ENCODE assay signal across 9 mouse cellular contexts in the genomic region with DNA sequence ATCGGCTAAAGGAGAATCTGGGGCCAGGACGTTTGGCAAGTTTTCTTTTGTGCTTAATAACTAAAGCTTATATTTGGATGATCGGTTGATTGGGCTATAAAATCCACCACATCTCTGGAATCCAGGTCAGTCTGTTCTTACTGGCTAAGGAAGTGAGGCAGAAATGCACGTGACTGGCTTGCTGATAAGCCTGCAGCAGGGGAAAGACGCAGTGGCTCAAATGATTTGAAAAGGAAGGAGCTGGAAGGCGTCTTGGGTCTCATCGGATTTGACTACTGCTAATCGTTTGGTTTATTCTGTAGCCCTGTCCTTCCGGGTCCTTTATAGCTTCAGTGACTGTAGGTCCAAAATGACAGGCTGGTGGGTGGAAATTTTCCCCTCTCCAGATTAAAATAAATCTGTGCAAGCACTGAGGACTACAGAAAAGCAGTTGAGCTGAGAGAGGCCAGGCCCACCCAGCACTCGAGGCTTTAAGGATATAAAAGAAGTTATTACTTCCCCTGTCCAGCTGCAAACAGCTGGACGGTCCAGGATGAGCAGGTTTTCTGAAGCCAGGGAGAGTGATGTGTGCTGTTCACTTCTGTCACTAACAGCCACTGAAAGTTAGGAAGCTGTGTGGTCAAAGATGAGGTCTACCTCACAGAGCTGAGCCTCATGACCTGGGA. TPM values are rescaled to one million over a fixed set of nuclear protein-coding genes. Genes with fewer than 3 reads are reported as not detected.
DNase-seq lines count a peak whose midpoint lies in the region; ATAC-seq and TF ChIP-seq lines count a peak whose summit lies in the region.
"Had no signal": no experiment of that assay in that cellular context is flagged by ENCODE, and none has a peak within 500 bp of the region (broad histone marks: within the 10 kb centered on the region; RNA-seq: fewer than 3 reads in every experiment).

No protein-coding gene starts in this region.

- TF ChIP-seq CTCF in liver, postnatal 0 days (IDR thresholded peaks at IDR 0.05; ENCODE audit: low read depth): no peak

- WGBS in forebrain, embryonic 12.5 days: 54% methylated on average over 11 of the region's 11 CpGs
- 78% methylated on average over 11 of the region's 11 CpGs for WGBS in forebrain, embryonic 10.5 days
- 68% methylated on average over 11 of the region's 11 CpGs for WGBS in hindbrain, embryonic 12.5 days
- 40% methylated on average over 11 of the region's 11 CpGs for WGBS in midbrain, embryonic 15.5 days
- WGBS in liver, postnatal 0 days (ENCODE audit: insufficient replicate concordance): 52% methylated on average over 11 of the region's 11 CpGs

- no peak overlapping the region; the same call in 1 of the 2 replicates for H3K9ac ChIP-seq in forebrain, embryonic 12.5 days
- no peak overlapping the region for H3K9ac ChIP-seq in hindbrain, embryonic 12.5 days
- H3K9ac ChIP-seq in midbrain, embryonic 15.5 days: 0 out of 2 replicates have a peak overlapping the region, but pooled peaks have one; percentile 8
- no peak overlapping the region for H3K9ac ChIP-seq in liver, postnatal 0 days (replicated peaks)
- H3K9ac ChIP-seq: liver, embryonic 14.5 days had no signal

- H3K36me3 ChIP-seq in forebrain, embryonic 12.5 days (replicated peaks): no peaks in the 10 kb centered on the region
- H3K36me3 ChIP-seq in forebrain, embryonic 10.5 days (replicated peaks): no peaks in the 10 kb centered on the region
- H3K36me3 ChIP-seq in hindbrain, embryonic 12.5 days: no peaks in the 10 kb centered on the region
- H3K36me3 ChIP-seq in midbrain, embryonic 15.5 days (replicated peaks): no peaks in the 10 kb centered on the region
- no peaks in the 10 kb centered on the region for H3K36me3 ChIP-seq in liver, postnatal 0 days (replicated peaks; ENCODE audit: insufficient read depth, low read length)

- peak overlapping the region; percentile 66 for H3K27ac ChIP-seq in forebrain, embryonic 12.5 days
- H3K27ac ChIP-seq in forebrain, embryonic 10.5 days: no peak overlapping the region; the same call in 1 of the 2 replicates
- H3K27ac ChIP-seq in hindbrain, embryonic 12.5 days: peak overlapping the region; percentile 57
- peak overlapping the region; percentile 65 for H3K27ac ChIP-seq in midbrain, embryonic 15.5 days
- H3K27ac ChIP-seq in liver, postnatal 0 days (ENCODE audit: low read depth): no peak overlapping the region
- H3K27ac ChIP-seq: liver, embryonic 14.5 days had no signal

- peaks cover 29% of the 10 kb centered on the region for H3K4me1 ChIP-seq in forebrain, embryonic 12.5 days
- H3K4me1 ChIP-seq in forebrain, embryonic 10.5 days: peaks cover 21% of the 10 kb centered on the region
- H3K4me1 ChIP-seq in hindbrain, embryonic 12.5 days: peaks cover 20% of the 10 kb centered on the region
- peaks cover 34% of the 10 kb centered on the region for H3K4me1 ChIP-seq in midbrain, embryonic 15.5 days
- H3K4me1 ChIP-seq in liver, postnatal 0 days (ENCODE audit: insufficient read depth): no peaks in the 10 kb centered on the region

- no peak for TF ChIP-seq EP300 in liver, postnatal 0 days (IDR thresholded peaks at IDR 0.05; ENCODE audit: low read depth)

- no peaks in the 10 kb centered on the region for H3K27me3 ChIP-seq in forebrain, embryonic 12.5 days
- no peaks in the 10 kb centered on the region for H3K27me3 ChIP-seq in forebrain, embryonic 10.5 days (ENCODE audit: poor library complexity, severe bottlenecking)
- no peaks in the 10 kb centered on the region for H3K27me3 ChIP-seq in hindbrain, embryonic 12.5 days
- H3K27me3 ChIP-seq in midbrain, embryonic 15.5 days (replicated peaks): no peaks in the 10 kb centered on the region
- H3K27me3 ChIP-seq in liver, postnatal 0 days (ENCODE audit: insufficient read depth, low read length): no peaks in the 10 kb centered on the region

- no peak overlapping the region for H3K4me3 ChIP-seq in forebrain, embryonic 12.5 days (replicated peaks)
- no peak overlapping the region for H3K4me3 ChIP-seq in forebrain, embryonic 10.5 days
- no peak overlapping the region for H3K4me3 ChIP-seq in hindbrain, embryonic 12.5 days
- H3K4me3 ChIP-seq in midbrain, embryonic 15.5 days: no peak overlapping the region
- no peak overlapping the region for H3K4me3 ChIP-seq in liver, postnatal 0 days (ENCODE audit: low read depth, low read length)

- peak; percentile 77; the same call in 1 of the 2 replicates for ATAC-seq in forebrain, embryonic 12.5 days (ENCODE audit: low FRiP score)
- no peak for ATAC-seq in hindbrain, embryonic 12.5 days (ENCODE audit: low FRiP score)
- peak; percentile 78 for ATAC-seq in midbrain, embryonic 15.5 days (replicated peaks)
- no peak for ATAC-seq in megakaryocyte progenitor cell, adult 5-6 weeks (replicated peaks; ENCODE audit: poor library complexity)
- ATAC-seq in liver, postnatal 0 days: no peak

- no peak overlapping the region for H3K4me2 ChIP-seq in forebrain, embryonic 12.5 days
- H3K4me2 ChIP-seq in hindbrain, embryonic 12.5 days (replicated peaks): no peak overlapping the region
- peak overlapping the region; percentile 1; the same call in 1 of the 2 replicates for H3K4me2 ChIP-seq in midbrain, embryonic 15.5 days
- H3K4me2 ChIP-seq in liver, postnatal 0 days (ENCODE audit: low read depth, low read length): no peak overlapping the region

- DNase-seq in forebrain, embryonic 10.5 days (ENCODE audit: extremely low spot score, low spot score): no peak
- peak; percentile 63 for DNase-seq in Muller cell, postnatal 12 days (ENCODE audit: inconsistent ontology term)
- no peak for DNase-seq in liver, postnatal 0 days
- no peak for DNase-seq in natural killer cell, adult 2 months (ENCODE audit: low spot score in 2 of 2)

- no peaks in the 10 kb centered on the region for H3K9me3 ChIP-seq in forebrain, embryonic 12.5 days
- H3K9me3 ChIP-seq in forebrain, embryonic 10.5 days: no peaks in the 10 kb centered on the region
- H3K9me3 ChIP-seq in hindbrain, embryonic 12.5 days (replicated peaks): no peaks in the 10 kb centered on the region
- no peaks in the 10 kb centered on the region for H3K9me3 ChIP-seq in midbrain, embryonic 15.5 days
- no peaks in the 10 kb centered on the region for H3K9me3 ChIP-seq in liver, postnatal 0 days (ENCODE audit: low read length)

RNA-seq across cellular contexts. Expression of a gene that starts 57.7 kb away (rescaled TPM):
- polyA plus RNA-seq in forebrain, embryonic 12.5 days (2016; fragmentation: Nextera tagmentation; extraction: Ambion mirVana): 4.6 and 5.4 TPM in 2 replicates
- 1.3 and 1.6 TPM in 2 replicates for polyA plus RNA-seq in forebrain, embryonic 10.5 days (2016; fragmentation: Nextera tagmentation; extraction: Ambion mirVana)
- 5.4 and 5.6 TPM in 2 replicates for polyA plus RNA-seq in hindbrain, embryonic 12.5 days (2016; fragmentation: Nextera tagmentation; extraction: Ambion mirVana)
- polyA plus RNA-seq in midbrain, embryonic 15.5 days (2015; fragmentation: Nextera tagmentation; extraction: Ambion mirVana): 6.2 and 6.4 TPM in 2 replicates
- total RNA-seq in megakaryocyte progenitor cell, adult 5-6 weeks (2015): not detected in 2 replicates
- not detected in 2 replicates for total RNA-seq in megakaryocyte progenitor cell, adult 5-6 weeks (2017)
- 0.02 TPM in 1 of 2 replicates, not detected in the other for polyA plus RNA-seq in liver, postnatal 0 days (2015; fragmentation: Nextera tagmentation; extraction: Ambion mirVana)

Comparison
In these comparisons a context has a peak if more than half of its experiments do, and no peak if none do; other contexts are left out.
1. H3K27ac ChIP-seq: peak in forebrain, embryonic 12.5 days (single experiment), hindbrain, embryonic 12.5 days (single experiment) and midbrain, embryonic 15.5 days (single experiment); none in forebrain, embryonic 10.5 days (single experiment) and liver, postnatal 0 days (single experiment).
2. ATAC-seq: peak in forebrain, embryonic 12.5 days (single experiment) and midbrain, embryonic 15.5 days (single experiment); none in hindbrain, embryonic 12.5 days (single experiment), megakaryocyte progenitor cell, adult 5-6 weeks (single experiment) and liver, postnatal 0 days (single experiment).